Mouse (Mus musculus) heart, adult 9 months (tissue): Measurements from ENCODE around the gene Tfdp1.
"Not testable (repeated sequence)": the region's sequence is repeated elsewhere in the genome, so short reads cannot be mapped to it uniquely, and the experiment has no call there.

Experiments
- DNase-seq, 2 experiments: peaks; one replicate each; pipeline ENCODE4 v3.0.0; 2022; ENCODE audit warnings: low spot score in 2 of 2

Gene Tfdp1

DNA sequence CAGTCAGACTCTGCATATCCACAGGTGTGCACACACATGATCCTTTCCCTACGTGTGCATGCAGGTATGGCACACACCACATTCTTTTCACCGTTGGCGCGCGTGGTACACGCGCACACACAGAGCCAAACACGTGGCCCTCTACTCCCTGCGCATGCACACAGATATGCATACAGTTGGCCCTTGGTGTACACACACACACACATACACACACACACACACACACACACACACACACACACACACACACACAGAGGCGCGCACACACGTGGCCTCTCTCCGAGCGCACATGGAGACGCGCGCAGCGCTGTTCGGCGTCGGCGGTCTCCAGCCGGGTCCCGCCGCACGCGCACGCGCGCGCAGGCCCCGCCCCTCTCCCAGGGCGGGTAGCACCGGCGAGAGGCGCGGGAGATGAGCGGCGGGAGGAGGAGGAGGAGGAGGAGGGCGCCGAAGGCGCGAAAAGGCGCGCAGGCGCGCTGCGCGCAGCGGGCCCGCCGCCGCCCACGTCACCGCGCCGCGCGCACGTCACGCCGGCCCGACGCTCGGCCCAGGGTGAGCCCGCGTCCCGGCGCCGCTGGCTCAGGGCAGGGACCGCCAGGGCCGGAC lies at the start of gene Tfdp1:
Gene Tfdp1, plus strand, starts transcription at position 497 of the 606 bp plus-strand sequence.
- peak; percentile 70 to 73 for DNase-seq

DNA sequence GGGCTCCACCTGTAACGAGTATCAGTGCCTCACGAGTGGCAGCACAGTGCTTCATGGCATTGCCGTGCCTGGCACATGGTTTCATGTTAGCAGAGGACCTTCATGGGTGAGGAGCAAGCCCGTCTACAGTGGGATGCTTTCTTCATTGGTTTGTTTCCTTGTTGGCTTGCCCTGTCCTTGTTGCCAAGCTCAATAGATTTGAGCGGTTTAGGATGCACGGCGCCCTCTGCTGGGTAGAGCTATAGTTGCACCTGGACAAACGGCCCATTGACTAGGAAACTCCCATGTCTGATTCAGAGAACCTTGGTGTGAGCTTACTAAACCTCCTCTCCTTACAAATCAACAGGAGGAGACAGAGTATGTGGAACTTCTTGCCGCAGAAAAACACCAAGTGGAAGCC lies 46.2 kb upstream of the Tfdp1 start:
- peak; percentile 41 to 70 for DNase-seq

DNA sequence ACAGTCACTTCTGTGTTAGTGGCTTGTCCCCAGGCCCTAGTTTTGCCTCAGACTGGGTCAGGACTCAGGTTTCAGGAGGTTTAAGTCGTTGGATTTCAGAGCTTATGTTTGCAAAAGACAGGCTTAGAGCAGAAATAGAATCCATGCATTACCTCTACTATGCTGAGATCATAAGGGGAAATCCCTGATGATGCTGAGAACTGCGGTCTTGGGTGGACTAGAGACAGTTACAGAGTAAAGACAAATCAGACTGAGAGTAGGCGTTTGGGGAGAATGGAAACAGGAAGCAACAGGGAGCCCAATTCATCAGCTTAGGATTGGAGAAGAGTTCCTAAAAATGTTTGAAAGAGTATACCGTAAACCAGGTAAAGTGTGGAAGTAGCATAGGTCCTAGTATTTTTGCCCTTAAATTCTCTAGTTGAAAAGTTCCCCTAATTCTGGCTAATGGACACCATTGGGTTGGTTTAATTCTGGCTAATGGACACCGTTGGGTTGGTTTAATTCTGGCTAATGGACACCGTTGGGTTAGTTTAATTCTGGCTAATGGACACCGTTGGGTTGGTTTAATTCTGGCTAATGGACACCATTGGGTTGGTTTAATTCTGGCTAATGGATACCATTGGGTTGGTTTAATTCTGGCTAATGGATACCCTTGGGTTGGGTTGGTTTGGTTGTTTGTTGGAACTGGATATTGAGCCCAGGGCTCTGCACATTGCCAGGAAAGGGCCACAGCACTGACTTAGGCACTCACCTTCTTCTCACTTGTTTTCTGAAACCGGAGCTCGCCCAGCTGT lies 44.7 kb upstream of the Tfdp1 start:
- DNase-seq = no peak

DNA sequence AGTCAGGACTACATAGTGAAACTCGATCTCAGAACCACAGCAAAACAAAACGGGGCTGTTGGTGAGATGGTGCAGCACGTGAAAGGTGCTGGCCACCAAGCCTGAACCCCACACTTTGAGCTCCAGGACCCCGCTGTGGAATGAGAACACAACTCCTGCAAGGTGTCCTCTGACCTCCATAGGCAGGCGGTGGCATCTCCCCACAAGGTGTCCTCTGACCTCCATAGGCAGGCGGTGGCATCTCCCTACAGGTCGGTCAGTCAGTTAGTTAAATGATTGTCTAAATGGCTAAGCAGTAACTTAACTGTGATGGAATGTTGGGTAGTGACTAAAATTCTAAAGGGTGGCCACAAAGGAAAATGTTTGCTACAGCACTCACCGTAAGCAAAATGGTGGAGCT lies 39.0 kb upstream of the Tfdp1 start:
- DNase-seq = no peak

DNA sequence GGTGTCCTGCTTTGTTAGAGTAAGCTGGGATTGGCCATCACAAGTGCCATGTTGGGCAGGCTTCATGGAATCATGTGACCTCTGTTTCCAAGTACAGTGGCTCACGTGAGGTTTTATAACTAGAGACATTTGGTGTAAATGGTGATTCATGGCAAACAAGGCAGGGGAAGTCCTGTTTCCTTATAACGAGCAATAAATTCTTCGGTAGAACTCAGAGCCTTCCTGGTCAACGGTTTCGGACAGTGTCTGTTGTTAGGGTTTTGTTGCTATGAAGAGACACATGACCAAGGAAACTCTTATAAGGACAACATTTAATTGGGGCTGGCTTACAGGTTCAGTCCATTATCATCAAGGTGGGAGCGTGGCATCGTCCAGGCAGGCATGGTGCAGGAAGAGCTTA lies 37.5 kb upstream of the Tfdp1 start:
- no peak for DNase-seq

DNA sequence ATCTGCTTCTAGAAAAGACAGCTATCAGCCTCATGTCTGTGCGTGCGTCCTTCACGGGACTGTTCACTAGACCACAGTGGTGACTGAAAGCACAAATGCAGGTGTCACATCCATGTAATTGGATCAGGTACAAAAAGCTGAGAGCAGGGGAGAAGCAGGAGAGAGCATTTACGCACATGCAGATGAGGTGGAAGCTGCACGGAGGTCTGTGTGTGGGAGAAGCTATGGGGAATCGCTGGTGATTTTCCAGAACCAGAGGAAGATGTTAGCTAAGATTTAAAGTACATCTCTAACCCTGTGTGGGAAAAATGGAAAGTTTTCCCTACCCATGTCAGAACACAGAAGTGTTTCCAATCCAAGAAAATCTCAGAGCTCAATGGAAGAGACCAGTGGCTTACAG lies 33.1 kb upstream of the Tfdp1 start:
- DNase-seq = no peak

DNA sequence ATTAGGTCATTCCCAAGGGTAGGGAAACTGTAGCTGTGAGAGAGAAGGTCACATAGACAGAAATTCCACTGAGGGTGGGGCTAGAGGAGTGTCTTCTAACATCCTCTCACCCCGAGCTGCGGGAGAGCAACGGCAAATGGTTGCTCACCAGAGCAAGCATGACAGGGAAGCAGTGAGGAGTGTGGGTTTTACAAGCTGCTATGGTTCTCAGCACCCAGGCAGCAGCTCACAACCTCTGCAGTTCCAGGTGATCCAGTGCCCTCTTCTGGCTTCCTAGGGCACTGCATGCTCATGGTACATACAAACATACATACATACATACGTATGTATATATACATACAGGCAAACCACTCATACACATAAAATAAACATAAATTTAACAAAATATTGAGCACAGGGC lies 32.7 kb upstream of the Tfdp1 start:
- DNase-seq = no peak

DNA sequence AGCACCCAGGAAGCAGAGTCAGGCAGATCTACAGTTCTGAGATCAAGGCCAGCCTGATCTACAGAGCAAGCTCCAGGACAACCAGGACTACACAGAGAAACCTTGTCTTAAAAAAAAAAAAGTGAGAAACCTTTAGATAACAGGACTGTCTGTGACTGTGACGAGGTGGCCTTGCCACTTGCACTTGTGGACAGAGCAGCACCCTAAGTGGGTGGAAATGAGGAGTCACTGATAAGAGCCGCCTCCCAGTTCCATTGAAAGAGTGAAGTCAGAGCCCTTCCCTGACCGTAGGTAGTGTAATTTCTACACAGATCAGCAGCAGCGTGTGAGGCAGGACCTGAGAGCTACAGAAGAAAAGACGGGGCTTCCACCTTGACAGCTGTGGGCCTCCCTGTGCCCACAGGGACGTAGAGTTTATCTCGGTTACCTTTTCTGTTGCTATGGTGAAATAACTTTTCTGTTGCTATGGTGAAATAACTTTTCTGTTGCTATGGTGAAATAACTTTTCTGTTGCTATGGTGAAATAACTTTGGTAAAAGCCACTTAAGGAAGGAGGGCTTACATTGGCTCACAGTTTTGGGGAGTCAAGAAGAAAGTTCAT lies 32.1 kb upstream of the Tfdp1 start:
- no peak for DNase-seq

DNA sequence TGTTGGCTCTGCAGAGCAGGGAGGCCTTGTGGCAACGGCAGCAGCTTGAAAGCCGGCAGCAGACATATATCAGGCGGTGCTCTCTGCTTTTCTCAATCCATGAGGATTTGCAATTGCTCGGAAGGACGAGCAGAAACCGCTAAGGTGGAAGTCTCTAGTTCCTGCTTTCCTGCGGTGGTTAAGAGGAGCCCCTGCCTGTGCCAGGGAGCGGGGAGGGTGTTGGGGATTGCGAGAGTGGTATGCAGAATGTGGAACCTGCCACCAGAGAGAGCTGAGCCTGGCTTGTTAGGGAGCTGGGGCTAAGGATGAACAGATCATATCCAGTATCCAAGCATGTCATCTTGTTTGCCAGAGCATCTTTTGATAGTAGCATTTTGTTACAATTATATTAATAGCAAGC lies 31.6 kb upstream of the Tfdp1 start:
- no peak for DNase-seq

DNA sequence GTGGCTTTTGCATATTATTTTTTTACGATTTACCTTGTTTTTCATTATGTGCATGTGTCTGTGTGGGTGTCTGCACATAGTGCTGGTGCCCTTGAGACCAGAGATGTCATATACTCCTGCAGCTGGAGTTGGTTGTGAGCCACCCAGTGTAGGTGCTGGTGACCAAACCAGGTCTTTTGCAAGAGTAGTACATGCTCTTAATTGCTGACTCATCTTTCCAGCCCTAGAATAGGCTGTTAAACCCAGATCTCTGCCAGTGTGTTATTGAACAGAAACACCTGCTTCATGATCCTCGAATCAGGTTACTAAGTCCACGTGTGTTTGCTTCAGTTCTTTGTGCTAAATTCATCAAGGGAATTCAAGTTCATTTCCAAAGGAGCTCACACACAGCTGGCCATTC lies 23.6 kb upstream of the Tfdp1 start:
- DNase-seq = no peak

DNA sequence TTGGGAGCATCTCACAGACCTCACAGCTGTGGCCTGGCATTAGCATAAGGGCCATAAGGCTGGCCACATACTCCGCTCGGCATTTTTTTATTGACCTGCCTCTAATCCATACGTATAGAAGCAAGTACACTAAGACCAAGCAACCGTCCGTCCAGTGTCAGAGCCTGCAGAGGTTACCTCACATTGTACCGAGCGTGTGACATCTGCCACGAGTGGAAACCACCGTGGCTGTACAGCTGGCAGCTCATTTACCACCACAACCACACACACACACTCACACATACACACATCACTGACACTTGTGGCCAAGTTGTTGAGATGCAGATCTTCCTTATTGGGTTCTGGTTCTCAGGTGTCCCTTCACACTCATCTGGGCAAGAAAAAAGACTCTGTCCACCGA lies 21.9 kb upstream of the Tfdp1 start:
- DNase-seq = no peak

DNA sequence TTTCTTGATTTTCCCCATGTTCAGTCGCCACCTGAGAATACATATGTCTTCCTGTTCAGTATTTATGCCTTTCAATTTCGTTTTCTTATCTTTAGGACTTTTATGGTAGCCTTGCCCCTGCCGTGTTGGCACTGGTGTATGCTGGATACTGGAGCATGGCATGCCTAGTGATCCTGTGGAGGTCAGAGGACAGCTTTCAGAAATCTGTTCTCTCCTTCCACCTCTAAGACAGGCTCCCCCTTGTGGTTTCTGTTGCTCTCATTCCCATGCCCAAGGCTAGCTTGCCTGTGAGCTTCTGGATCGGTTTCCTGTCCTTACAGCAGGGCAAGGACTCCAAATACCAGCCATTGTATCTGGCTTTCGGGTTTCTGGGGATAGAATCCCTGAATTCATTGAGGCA lies 12.0 kb upstream of the Tfdp1 start:
- no peak for DNase-seq

DNA sequence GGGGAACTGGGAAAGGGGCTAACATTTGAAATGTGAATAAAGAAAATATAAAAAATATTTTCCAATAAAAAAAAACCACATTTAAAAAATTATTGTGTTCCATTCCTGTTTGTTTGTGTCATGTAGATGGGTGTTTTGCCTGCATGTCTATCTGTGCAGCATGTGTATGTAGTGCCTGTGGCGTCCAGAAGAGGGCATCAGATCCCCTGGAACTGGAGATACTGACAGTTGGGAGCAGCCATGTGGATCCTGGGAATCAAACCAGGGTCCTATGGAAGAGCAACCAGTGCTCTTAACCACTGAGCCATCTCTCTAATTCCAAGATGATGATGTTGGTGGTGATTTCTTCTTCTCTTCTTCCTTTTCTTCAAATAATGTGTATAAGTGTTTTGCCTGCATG lies 3.9 kb upstream of the Tfdp1 start:
- no peak for DNase-seq

DNA sequence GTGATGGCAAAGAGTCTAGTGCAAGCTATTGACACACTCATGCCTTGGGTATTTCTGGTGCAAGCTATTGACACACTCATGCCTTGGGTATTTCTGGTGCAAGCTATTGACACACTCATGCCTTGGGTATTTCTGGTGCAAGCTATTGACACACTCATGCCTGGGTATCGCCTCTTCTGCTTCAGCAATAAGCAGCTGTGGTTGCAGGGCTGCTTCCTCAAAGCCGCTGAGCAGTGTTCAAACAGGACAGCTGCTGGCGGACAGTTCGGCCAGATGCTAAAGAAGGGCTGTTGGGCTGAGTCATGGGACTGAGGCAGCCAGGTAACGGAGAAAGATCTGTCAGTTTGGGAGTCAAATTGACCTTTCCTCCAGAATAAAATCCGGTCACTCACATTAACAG lies 1.3 kb upstream of the Tfdp1 start:
- DNase-seq = not testable (repeated sequence)

DNA sequence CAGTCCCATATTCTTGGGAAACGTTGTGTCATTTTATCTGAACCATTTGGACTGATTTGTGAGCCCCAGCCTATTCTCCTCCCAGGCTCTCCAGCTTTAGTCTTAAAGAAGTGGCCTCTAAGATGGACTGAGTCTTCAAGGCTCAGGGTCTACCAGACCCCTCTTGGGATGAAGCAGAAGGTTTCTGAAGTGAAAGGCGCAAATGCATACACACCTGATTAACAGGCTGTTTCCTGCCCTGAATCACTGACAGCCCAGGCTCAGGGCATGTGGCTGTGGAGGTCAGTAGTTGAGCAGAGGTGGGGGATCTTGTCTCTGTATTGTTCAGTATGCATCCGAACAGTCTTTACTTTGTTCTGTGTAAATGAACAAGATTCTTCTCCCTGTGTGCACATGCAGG lies 873 bp upstream of the Tfdp1 start:
- DNase-seq = no peak

DNA sequence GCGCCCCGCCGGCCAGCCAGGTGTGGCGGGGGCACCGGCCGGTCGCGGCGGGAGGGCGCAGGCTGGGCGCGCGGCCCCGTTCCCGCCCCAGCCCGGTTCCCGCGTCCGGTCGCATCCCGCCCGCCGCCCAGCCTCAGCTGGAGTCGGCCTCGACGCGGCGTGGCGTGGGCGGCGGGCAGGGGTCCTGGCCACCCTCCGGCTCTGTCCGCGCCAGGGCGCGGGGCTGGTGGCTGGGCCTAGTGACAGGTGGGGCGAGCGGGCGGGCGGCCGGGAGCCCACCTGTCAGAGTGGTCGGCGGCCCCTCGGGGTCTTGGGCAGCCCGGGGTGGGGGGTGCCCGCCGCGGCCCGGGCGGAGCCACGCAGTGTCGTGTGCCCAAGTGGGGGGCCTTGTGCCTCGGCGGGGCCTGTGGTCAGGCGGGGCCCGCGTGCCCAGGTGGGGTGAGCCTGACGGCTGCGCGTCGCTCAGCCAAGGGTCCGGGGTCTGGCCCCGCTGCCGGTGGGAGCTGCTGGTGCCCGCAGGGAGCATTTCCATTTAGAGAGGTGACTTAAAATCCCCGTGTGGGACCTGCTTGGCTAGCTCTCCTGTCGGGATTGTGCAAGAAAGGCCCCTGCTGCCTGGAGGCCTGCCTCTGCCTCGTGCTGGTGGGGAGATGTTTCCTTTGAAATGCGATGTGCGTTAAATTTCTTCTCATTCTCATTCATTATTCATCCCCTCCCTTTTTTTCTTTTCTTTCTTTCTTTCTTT lies 522 bp downstream of the Tfdp1 start:
- peak; percentile 13 for DNase-seq

DNA sequence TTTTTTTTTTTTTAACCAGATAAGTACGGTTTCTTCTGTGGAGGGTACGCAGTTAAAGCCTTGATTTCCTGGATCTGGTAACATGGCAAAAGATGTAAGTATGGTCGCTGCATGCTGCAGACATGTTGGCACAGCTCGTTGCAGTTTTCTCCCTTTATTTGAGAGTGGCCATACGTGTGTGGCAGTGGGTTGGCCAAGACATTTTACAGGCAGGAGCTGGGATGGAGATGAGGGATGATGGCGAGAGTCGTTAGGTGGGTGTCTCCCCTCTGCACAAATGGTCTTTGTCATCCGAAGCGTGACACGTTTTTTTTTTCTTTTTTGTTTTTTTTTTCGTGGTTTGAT lies 1.1 kb downstream of the Tfdp1 start:
- DNase-seq = no peak

DNA sequence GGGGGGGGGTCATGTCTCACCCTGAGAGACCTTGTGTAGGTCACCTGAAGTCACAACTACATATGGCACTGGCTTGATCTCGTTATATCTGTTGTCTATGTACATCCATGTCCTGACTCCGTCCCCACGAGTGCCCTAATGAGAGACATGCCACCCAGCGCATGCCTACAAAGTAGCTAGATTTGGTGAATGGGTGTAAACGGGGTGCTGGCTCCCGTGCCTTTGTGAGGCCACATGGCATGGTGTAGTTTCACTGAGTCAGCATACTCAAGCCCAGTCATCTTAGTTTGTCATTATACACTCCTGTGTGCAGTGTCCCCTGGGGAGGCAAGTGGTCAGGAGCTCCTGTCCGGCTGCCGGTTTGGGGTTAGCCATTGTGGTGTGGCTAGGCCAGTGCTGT lies 2.1 kb downstream of the Tfdp1 start:
- no peak for DNase-seq

DNA sequence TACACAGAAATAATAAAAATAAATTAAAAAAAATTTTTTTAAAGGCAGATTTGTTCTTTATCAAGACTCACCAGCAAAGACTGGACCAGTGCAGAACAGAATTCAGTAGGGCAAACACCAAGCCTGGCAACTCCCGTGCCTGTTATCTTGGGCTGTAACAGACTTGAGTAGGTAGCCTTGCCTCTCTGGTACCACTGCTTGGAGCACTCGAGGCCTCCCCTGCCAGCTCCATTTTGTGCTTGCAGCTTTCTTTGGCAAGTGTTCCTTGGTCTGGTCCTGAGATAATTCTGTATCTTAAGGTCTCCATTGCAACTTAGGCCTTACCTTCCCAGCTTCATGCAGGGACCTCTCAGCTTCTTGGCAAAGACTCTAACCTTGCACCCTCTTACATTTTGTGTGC lies 3.8 kb downstream of the Tfdp1 start:
- no peak for DNase-seq

DNA sequence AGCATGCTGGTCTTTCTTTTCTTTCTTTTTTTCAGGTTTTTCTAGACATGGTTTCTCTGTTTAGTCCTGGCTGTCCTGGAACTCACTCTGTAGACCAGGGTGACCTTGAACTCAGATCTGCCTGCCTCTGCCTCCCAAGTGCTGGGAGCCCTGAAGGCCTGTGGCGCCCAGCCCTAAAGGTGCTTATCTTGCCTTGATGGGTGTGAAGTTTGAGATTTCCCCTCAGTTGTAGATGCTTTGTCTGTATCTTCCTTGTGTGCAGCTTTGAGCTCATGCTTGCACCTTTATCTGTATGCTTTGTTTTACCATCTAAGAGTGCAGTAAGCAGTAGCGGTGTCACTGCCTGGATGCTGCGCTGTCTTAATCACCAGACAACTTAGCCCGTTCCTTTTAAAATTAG lies 4.6 kb downstream of the Tfdp1 start:
- DNase-seq = no peak

DNA sequence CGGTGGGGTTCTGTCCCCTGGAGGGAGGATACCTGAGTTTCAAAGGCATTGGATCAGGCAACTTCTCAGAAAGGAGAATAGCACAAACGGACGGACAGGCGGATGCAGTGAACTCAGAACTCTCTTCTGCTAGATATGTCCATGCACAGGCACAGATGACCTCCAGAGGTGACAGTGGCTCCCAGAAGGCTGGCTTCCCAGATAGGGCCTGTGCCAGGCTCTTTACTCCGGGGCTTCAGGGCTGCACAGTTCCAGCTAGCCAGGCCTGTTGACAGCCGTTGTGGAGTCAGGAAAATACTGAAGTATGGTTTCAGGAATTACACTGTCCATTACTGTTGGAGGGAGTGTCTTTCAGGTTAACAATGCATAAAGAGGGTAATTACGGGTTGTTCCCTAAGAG lies 11.5 kb downstream of the Tfdp1 start:
- peak; percentile 31 to 46 for DNase-seq

DNA sequence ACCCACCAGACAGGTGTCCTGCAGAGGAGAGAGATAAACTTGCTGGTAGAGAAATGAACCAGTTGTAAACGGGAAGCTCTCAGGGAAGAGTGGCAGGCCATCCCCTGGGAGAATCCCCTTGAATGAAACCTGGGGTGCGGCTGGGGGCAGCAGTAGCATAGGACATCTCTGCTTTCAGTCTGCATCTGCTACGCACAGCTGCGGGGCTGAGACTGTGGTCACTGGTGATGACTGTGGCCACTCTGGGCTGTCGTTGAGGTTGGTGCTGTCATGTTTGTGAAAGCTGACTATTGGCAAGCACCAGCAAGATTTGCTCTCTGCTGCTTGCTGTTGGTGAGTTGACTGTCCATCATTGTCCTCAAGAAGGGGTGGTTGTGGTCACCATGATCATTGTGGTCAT lies 13.0 kb downstream of the Tfdp1 start:
- DNase-seq = no peak

DNA sequence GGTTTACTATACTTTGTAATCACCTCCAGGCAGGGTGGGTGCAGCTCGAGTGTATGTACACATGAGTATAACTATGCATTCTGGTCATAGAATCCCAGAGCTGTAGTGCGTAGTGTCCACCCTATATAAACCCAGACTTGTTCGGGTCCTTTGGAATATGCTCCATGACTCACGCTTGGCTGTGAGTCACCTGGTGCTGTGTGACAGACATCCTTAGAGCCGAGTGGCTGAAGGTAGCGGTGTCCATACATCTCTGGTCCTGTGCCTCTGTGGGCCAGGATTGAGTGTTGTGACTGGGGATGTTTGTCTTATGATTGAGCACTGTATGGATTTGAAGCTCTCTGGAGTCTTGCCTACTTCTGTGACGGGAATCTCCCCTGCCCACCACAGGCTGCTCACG lies 14.1 kb downstream of the Tfdp1 start:
- DNase-seq = no peak
